Mouse (Mus musculus) kidney, embryonic 15.5 days (tissue): ENCODE measurements around the gene Olfr774. TPM values are rescaled to one million over a fixed set of nuclear protein-coding genes. Genes with fewer than 3 reads are reported as not detected.
"Not testable (repeated sequence)": the region's sequence is repeated elsewhere in the genome, so short reads cannot be mapped to it uniquely, and the experiment has no call there.

ENCODE experiments used
- ATAC-seq: fragments of 200-750 bp; cut with Nextera tagmentation; replicated peaks from 2 replicates; pipeline ENCODE4 v1.8.0; 2017; ENCODE audit warnings: moderate TSS enrichment; ENCODE audit not compliant: low FRiP score
- H3K27ac ChIP-seq: fragments of 300-500 bp; sonication (generic); 2 replicates; pipeline ENCODE4 v1.5.1; 2015; ENCODE audit warnings: mild to moderate bottlenecking, inconsistent platforms
- H3K27me3 ChIP-seq: fragments of 300-500 bp; sonication (generic); 2 replicates; pipeline ENCODE4 v1.6.1; 2015; ENCODE audit warnings: inconsistent platforms
- H3K36me3 ChIP-seq: fragments of 300-500 bp; sonication (generic); 2 replicates; pipeline ENCODE4 v1.6.1; 2015; ENCODE audit warnings: inconsistent platforms
- H3K4me1 ChIP-seq: fragments of 300-500 bp; sonication (generic); 2 replicates; pipeline ENCODE4 v1.6.1; 2015; ENCODE audit warnings: inconsistent platforms
- H3K4me2 ChIP-seq: fragments of 300-500 bp; sonication (generic); 2 replicates; pipeline ENCODE4 v1.6.1; 2015; ENCODE audit warnings: moderate library complexity, mild to moderate bottlenecking, inconsistent platforms
- H3K4me3 ChIP-seq: fragments of 300-500 bp; sonication (generic); replicated peaks from 2 replicates; pipeline ENCODE4 v1.5.1; 2015; ENCODE audit warnings: mild to moderate bottlenecking, inconsistent platforms
- H3K9ac ChIP-seq: fragments of 300-500 bp; sonication (generic); 2 replicates; pipeline ENCODE4 v1.6.1; 2015; ENCODE audit warnings: mild to moderate bottlenecking, inconsistent platforms
- H3K9me3 ChIP-seq: fragments of 300-500 bp; sonication (generic); replicated peaks from 2 replicates; pipeline ENCODE4 v1.6.1; 2016; ENCODE audit warnings: inconsistent platforms
- WGBS: fragments of 180-500 bp; shearing (Covaris S2); methylation state at CpG from one replicate; pipeline ENCODE4 v1.1.7; 2015; ENCODE audit warnings: mixed read lengths; 5-methylcytosine and 5-hydroxymethylcytosine counted together
- polyA plus RNA-seq: library from polyadenylated mRNA; unstranded; fragments of >200 nt; fragmentation: Nextera tagmentation; extraction: Ambion mirVana; gene quantifications from 2 replicates; pipeline ENCODE4 v1.2.1, GENCODE M21; 2015

Gene Olfr774
- not detected in 2 replicates for polyA plus RNA-seq

DNA sequence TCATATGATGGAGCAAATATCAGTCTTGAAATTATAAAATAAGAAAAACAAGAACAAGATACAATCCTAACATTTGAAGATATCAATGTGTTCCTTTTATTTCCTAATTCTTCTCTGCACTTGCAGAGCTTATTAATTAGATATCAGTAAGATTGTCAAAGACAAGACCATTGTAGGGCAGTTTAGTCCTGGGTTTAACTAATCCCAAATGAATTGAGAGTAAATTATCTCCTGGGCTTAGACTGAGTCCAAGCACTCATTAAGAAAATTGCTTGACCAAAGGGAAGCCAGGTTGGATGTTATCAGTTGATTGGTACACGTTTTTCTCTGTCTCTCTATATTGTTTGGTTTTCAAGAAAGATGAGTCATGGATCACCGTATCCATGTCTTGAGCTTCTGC, at the start of gene Olfr774:
Olfr774 (plus strand) TSS at position 301 of the 400 bp plus-strand sequence.
- WGBS: 69% methylated on average over 2 of the region's 2 CpGs
- H3K9ac ChIP-seq: no peak within 1 kb of the TSS
- no peak within 1 kb of the TSS for H3K4me2 ChIP-seq
- no peak within 1 kb of the TSS for H3K27ac ChIP-seq
- H3K36me3 ChIP-seq: no peaks in the 10 kb centered on the region
- H3K27me3 ChIP-seq: no peaks in the 10 kb centered on the region
- H3K4me1 ChIP-seq: no peaks in the 10 kb centered on the region
- H3K4me3 ChIP-seq: no peak within 1 kb of the TSS
- no peak for ATAC-seq
- no peaks in the 10 kb centered on the region for H3K9me3 ChIP-seq

GRCm38 (mm10) chr10:129187319-129187718, 48.7 kb upstream of the Olfr774 start, which contains the start of gene Olfr773:
TSS of gene Olfr773 (minus strand) at chr10:129187419.
- not testable (repeated sequence) for ATAC-seq

GRCm38 (mm10) chr10:129230737-129231136, 5.3 kb upstream of the Olfr774 start:
- H3K4me3 ChIP-seq: no peak overlapping the region
- no peak for ATAC-seq
- H3K36me3 ChIP-seq: no peaks in the 10 kb centered on the region
- WGBS: 89% methylated on average over 1 of the region's 1 CpGs
- no peak overlapping the region for H3K4me2 ChIP-seq
- H3K9me3 ChIP-seq: no peaks in the 10 kb centered on the region
- H3K27ac ChIP-seq: no peak overlapping the region
- H3K4me1 ChIP-seq: no peaks in the 10 kb centered on the region
- H3K27me3 ChIP-seq: no peaks in the 10 kb centered on the region
- no peak overlapping the region for H3K9ac ChIP-seq

More at GRCm38 (mm10) chr10:129187319-129187718, 48.7 kb upstream of the Olfr774 start, which contains the start of gene Olfr773:
- not testable (repeated sequence) for H3K36me3 ChIP-seq, H3K27ac ChIP-seq, H3K27me3 ChIP-seq, H3K4me3 ChIP-seq, H3K4me1 ChIP-seq, H3K4me2 ChIP-seq, H3K9ac ChIP-seq, H3K9me3 ChIP-seq

- Histone ChIP-seq H3K27ac (no peak within 1 kb of the TSS), H3K9me3 (no peaks in the 10 kb centered on the region), H3K4me3 (no peak within 1 kb of the TSS), H3K36me3 (no peaks in the 10 kb centered on the region), H3K27me3 (no peaks in the 10 kb centered on the region), H3K4me1 (no peaks in the 10 kb centered on the region), H3K4me2 (no peak within 1 kb of the TSS), H3K9ac (no peak within 1 kb of the TSS)
- no peak for ATAC-seq
- 66% methylated on average over 3 of the region's 3 CpGs for WGBS
Measured at GRCm38 (mm10) chr10:129248112-129248511, 12.1 kb downstream of the Olfr774 start, which contains the start of gene Olfr775. TSS of gene Olfr775 (plus strand) at chr10:129248412.

DNA sequence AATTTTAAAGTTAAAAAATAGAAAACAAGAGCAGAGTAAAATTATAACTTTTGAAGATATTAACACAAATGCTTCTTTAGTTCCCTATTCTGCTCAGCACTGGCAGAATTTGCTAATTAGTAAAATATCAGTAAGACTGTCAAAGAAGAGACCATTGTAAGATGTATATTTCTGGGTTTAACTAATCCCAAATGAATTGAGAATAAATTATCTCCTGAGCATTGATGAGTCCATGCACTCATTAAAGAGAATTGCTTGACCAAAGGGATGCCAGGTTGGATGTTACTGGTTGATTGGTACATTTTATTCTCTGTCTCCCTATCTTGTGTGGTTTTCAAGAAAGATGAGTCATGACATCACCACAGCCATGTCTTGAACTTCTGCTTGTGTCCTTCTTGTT, 22.8 kb downstream of the Olfr774 start, which contains the start of gene Olfr776:
Olfr776 (plus strand) TSS at position 301 of the 400 bp plus-strand sequence.
- no peaks in the 10 kb centered on the region for H3K36me3 ChIP-seq
- no peaks in the 10 kb centered on the region for H3K27me3 ChIP-seq
- no peaks in the 10 kb centered on the region for H3K9me3 ChIP-seq
- no peak within 1 kb of the TSS for H3K9ac ChIP-seq
- no peak for ATAC-seq
- no peak within 1 kb of the TSS for H3K4me2 ChIP-seq
- no peak within 1 kb of the TSS for H3K4me3 ChIP-seq
- no peak within 1 kb of the TSS for H3K27ac ChIP-seq
- H3K4me1 ChIP-seq: no peaks in the 10 kb centered on the region

DNA sequence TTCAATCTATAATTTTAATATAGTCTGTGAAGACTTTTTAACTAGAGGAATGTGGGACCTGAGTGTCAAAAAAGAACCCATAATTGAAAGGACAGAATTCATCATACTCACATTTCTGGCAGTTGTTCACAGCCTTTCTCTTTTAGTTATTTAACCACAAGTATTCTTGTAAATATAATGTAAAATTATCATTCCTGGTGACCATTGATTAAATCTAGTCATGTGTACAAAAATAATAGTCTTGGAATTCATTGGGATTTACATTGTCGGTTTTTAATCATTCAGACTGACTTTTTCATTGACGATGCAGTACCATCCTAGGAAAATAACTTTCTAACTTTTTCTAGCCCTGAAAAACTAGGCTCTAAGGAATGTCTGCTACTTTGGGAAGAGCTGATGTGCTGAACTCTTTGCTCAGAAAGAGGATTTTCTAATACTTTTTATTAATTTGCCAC, 35.1 kb downstream of the Olfr774 start, which contains the start of gene Olfr777:
Olfr777 (minus strand) TSS at position 405 of the 455 bp plus-strand sequence.
- Histone ChIP-seq H3K4me3 (no peak within 1 kb of the TSS), H3K27me3 (no peaks in the 10 kb centered on the region), H3K36me3 (no peaks in the 10 kb centered on the region), H3K27ac (no peak within 1 kb of the TSS), H3K9me3 (no peaks in the 10 kb centered on the region), H3K4me2 (no peak within 1 kb of the TSS), H3K9ac (no peak within 1 kb of the TSS), H3K4me1 (no peaks in the 10 kb centered on the region)
- WGBS: 92% methylated on average over 2 of the region's 2 CpGs
- ATAC-seq: no peak

Other genes with a start within 250 kb of the Olfr774 start
- not detected in 2 replicates for gene Olfr9, start 246.8 kb upstream of the Olfr774 start, polyA plus RNA-seq
- gene Olfr763, start 225.4 kb upstream of the Olfr774 start, polyA plus RNA-seq: not detected in 2 replicates
- not detected in 2 replicates for gene Olfr764-ps1, start 196.3 kb upstream of the Olfr774 start, polyA plus RNA-seq
- gene Olfr765, start 186.2 kb upstream of the Olfr774 start, polyA plus RNA-seq: not detected in 2 replicates
- gene Olfr766-ps1, start 167.2 kb upstream of the Olfr774 start, polyA plus RNA-seq: not detected in 2 replicates
- not detected in 2 replicates for gene Olfr767, start 153.3 kb upstream of the Olfr774 start, polyA plus RNA-seq
- gene Olfr768, start 136.8 kb upstream of the Olfr774 start, polyA plus RNA-seq: not detected in 2 replicates
- not detected in 2 replicates for gene Olfr769, start 118.3 kb upstream of the Olfr774 start, polyA plus RNA-seq
- not detected in 2 replicates for gene Olfr770, start 97.2 kb upstream of the Olfr774 start, polyA plus RNA-seq
- gene Olfr771, start 71.5 kb upstream of the Olfr774 start, polyA plus RNA-seq: not detected in 2 replicates
- not detected in 2 replicates for gene Olfr772, start 58.3 kb upstream of the Olfr774 start, polyA plus RNA-seq
- not detected in 2 replicates for gene Olfr773, start 48.8 kb upstream of the Olfr774 start, polyA plus RNA-seq
- not detected in 2 replicates for gene Olfr775, start 12.2 kb downstream of the Olfr774 start, polyA plus RNA-seq
- not detected in 2 replicates for gene Olfr776, start 22.9 kb downstream of the Olfr774 start, polyA plus RNA-seq
- not detected in 2 replicates for gene Olfr777, start 35.3 kb downstream of the Olfr774 start, polyA plus RNA-seq
- not detected in 2 replicates for gene Olfr780, start 81.9 kb downstream of the Olfr774 start, polyA plus RNA-seq
- gene Olfr781, start 92.7 kb downstream of the Olfr774 start, polyA plus RNA-seq: not detected in 2 replicates
- not detected in 2 replicates for gene Olfr782, start 112.6 kb downstream of the Olfr774 start, polyA plus RNA-seq
- gene Olfr784, start 147.9 kb downstream of the Olfr774 start, polyA plus RNA-seq: 0.05 TPM in 2 replicates
- not detected in 2 replicates for gene Olfr785, start 169.2 kb downstream of the Olfr774 start, polyA plus RNA-seq
- gene Olfr786, start 191.1 kb downstream of the Olfr774 start, polyA plus RNA-seq: not detected in 2 replicates
- not detected in 2 replicates for gene Olfr787, start 225.7 kb downstream of the Olfr774 start, polyA plus RNA-seq
- not detected in 2 replicates for gene Olfr788, start 234.8 kb downstream of the Olfr774 start, polyA plus RNA-seq
- not detected in 2 replicates for gene Olfr789, start 248.5 kb downstream of the Olfr774 start, polyA plus RNA-seq